Mouse (Mus musculus): Measurements from ENCODE around the gene Ocm. TPM values are rescaled to one million over a fixed set of nuclear protein-coding genes. Genes with fewer than 3 reads are reported as not detected.

Ocm gene
- polyA plus RNA-seq, 1 experiment from 2014 or later = not detected

DNA sequence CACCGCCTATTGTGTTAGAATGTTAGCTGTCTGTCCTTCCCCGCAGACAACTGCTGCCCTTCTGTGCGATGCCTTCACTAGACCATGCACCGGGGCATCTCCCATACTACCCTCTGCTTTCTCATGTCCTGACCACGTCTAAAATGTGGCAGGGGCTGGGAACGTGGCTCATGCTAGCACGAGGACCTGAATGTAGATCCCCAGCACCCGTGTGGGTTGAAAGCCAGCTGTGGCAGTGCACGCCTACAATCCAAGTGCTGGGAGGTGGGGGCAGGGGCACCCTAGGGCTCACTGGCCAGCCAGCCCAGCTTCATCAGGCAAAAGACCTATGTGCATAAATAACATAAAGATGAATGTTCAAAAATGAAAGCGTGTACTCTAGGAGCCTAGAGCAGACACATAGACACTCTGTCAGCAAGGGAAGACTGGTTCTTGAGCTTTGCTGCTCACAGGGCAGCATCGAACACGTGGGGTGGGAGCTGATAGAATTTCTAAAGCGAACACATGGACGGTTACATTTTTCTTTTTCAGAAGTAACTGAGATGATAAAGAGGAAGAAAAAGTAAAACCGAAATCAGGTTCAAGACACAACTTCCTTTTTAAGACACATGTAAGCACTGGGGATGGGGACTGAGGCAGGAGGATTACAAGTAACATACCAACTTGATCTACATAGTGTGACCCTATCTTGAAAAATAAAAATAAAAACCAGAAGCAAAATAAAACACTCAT lies 23.8 kb downstream of the Ocm start:
- Histone ChIP-seq H3K9ac (no peak overlapping the region), H3K9me3 (replicated peaks) (no peaks in the 10 kb centered on the region), H3K36me3 (replicated peaks) (peaks cover 86% of the 10 kb centered on the region), H3K4me2 (no peak overlapping the region), H3K4me1 (replicated peaks) (no peaks in the 10 kb centered on the region), H3K4me3 (replicated peaks) (no peak overlapping the region), H3K27me3 (no peaks in the 10 kb centered on the region), H3K27ac (replicated peaks) (no peak overlapping the region)
- 79% methylated on average over 15 of the region's 15 CpGs for WGBS (ENCODE audit: insufficient replicate concordance)
- no peak for ATAC-seq (ENCODE audit: insufficient read depth)

- Histone ChIP-seq H3K27ac (replicated peaks) (no peak overlapping the region), H3K4me3 (replicated peaks) (no peak overlapping the region), H3K4me1 (replicated peaks) (no peaks in the 10 kb centered on the region), H3K9me3 (replicated peaks) (no peaks in the 10 kb centered on the region), H3K36me3 (replicated peaks) (peaks cover 97% of the 10 kb centered on the region), H3K9ac (no peak overlapping the region), H3K4me2 (no peak overlapping the region), H3K27me3 (no peaks in the 10 kb centered on the region)
- no peak for ATAC-seq (ENCODE audit: insufficient read depth)
- 73% methylated on average over 1 of the region's 1 CpGs for WGBS (ENCODE audit: insufficient replicate concordance)
These were observed 27.1 kb downstream of the Ocm start for GRCm38 (mm10) chr5:143999409-143999808.

DNA sequence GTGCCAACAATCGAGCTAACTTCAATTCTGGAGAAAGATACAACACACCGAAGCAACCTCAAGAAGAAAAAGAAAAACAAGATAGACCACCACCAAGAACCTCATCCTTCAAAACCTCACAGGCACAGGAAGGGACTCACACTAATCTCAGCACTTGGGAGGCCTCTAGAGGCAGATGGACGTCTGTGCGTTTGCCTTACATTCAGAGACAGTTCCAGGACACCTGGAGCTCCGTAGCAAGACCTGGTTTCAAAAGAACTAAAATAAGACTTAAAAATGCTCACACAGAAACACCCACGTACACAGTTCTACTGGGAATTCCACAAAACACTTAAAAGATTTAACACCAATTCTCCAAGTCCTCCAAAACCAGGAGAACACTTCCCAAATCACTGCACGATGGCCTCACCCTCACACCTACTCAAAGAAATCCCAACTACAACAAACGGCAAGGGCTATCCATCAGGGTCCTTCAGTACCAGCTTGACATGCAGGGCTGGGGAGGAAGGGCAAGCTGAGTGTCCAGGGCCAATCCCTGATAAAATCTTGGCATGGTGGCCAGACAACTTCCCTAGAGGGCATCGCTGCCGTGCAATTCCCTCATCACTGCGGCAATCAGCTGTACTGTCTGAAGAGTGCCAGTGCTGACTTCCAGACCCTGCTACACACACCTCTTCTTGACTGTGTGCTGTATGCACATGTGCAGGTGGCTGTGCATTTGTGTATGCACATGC lies 31.7 kb downstream of the Ocm start:
- Histone ChIP-seq H3K4me3 (replicated peaks) (no peak overlapping the region), H3K9ac (no peak overlapping the region), H3K4me2 (no peak overlapping the region), H3K27me3 (no peaks in the 10 kb centered on the region), H3K4me1 (replicated peaks) (no peaks in the 10 kb centered on the region), H3K36me3 (replicated peaks) (peaks cover 100% of the 10 kb centered on the region), H3K27ac (replicated peaks) (no peak overlapping the region), H3K9me3 (replicated peaks) (no peaks in the 10 kb centered on the region)
- 73% methylated on average over 11 of the region's 11 CpGs for WGBS (ENCODE audit: insufficient replicate concordance)
- no peak for ATAC-seq (ENCODE audit: insufficient read depth)

- no peaks in the 10 kb centered on the region for H3K27me3 ChIP-seq
- no peak overlapping the region for H3K27ac ChIP-seq (replicated peaks)
- no peak overlapping the region for H3K4me3 ChIP-seq (replicated peaks)
- H3K4me2 ChIP-seq = no peak overlapping the region
- H3K4me1 ChIP-seq (replicated peaks) = no peaks in the 10 kb centered on the region
- WGBS (ENCODE audit: insufficient replicate concordance) = 76% methylated on average over 5 of the region's 5 CpGs
- no peak overlapping the region for H3K9ac ChIP-seq
- H3K36me3 ChIP-seq (replicated peaks) = peaks cover 100% of the 10 kb centered on the region
- ATAC-seq (ENCODE audit: insufficient read depth) = no peak
- H3K9me3 ChIP-seq (replicated peaks) = no peaks in the 10 kb centered on the region
These were observed 32.6 kb downstream of the Ocm start for GRCm38 (mm10) chr5:143993849-143994248.

DNA sequence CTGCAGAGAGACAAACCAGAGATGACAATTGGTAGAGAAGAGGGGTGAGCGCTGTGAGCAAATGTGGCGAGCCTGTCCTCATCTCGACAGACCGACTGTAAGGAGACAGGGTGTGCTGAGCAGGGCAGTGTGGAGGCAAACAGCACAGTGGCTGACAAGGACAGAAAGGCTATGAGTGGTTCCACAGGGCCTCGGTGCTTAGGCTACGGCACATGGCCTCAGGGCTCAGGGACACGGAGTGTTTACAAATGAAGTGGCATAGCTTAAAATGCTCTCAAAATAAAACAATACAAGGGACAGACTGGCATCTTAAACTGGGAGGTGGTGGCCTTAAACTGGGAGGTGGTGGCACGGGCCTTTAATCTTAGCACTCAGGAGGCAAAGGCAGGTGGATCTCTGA lies 33.2 kb downstream of the Ocm start:
- Histone ChIP-seq H3K4me2 (no peak overlapping the region), H3K4me1 (replicated peaks) (no peaks in the 10 kb centered on the region), H3K4me3 (replicated peaks) (no peak overlapping the region), H3K27ac (replicated peaks) (no peak overlapping the region), H3K9ac (no peak overlapping the region), H3K9me3 (replicated peaks) (no peaks in the 10 kb centered on the region), H3K36me3 (replicated peaks) (peaks cover 100% of the 10 kb centered on the region), H3K27me3 (no peaks in the 10 kb centered on the region)
- 81% methylated on average over 8 of the region's 8 CpGs for WGBS (ENCODE audit: insufficient replicate concordance)
- ATAC-seq (ENCODE audit: insufficient read depth) = no peak

DNA sequence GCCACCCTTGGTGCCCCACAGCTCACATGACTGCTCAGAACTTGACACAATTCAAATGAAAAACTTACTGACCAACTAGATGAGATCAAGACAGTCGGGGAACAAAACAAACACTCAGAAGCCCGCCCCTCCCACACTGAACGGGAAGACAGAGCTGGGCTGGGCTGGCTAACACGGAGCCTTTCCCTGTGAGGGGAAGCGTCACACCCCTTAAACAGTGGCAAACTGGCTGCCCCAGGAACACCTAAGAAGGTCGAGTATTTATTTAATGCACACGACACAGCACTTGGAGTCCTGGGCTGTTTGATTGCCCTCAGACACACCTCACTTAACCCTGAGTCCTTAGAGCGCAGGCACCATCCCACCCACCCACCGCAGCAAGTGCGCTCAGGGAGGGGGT lies 33.8 kb downstream of the Ocm start:
- 84% methylated on average over 10 of the region's 10 CpGs for WGBS (ENCODE audit: insufficient replicate concordance)
- no peak overlapping the region for H3K9ac ChIP-seq
- H3K4me3 ChIP-seq (replicated peaks) = no peak overlapping the region
- peaks cover 100% of the 10 kb centered on the region for H3K36me3 ChIP-seq (replicated peaks)
- no peaks in the 10 kb centered on the region for H3K9me3 ChIP-seq (replicated peaks)
- no peaks in the 10 kb centered on the region for H3K4me1 ChIP-seq (replicated peaks)
- ATAC-seq (ENCODE audit: insufficient read depth) = no peak
- no peaks in the 10 kb centered on the region for H3K27me3 ChIP-seq
- H3K27ac ChIP-seq (replicated peaks) = no peak overlapping the region
- no peak overlapping the region for H3K4me2 ChIP-seq

GRCm38 (mm10) chr5:143990086-143990485 lies 36.4 kb downstream of the Ocm start:
- Histone ChIP-seq H3K4me2 (no peak overlapping the region), H3K36me3 (replicated peaks) (peaks cover 97% of the 10 kb centered on the region), H3K27ac (replicated peaks) (no peak overlapping the region), H3K4me3 (replicated peaks) (no peak overlapping the region), H3K9ac (no peak overlapping the region), H3K27me3 (no peaks in the 10 kb centered on the region), H3K9me3 (replicated peaks) (no peaks in the 10 kb centered on the region), H3K4me1 (replicated peaks) (no peaks in the 10 kb centered on the region)
- 43% methylated on average over 11 of the region's 11 CpGs for WGBS (ENCODE audit: insufficient replicate concordance)
- no peak for ATAC-seq (ENCODE audit: insufficient read depth)

DNA sequence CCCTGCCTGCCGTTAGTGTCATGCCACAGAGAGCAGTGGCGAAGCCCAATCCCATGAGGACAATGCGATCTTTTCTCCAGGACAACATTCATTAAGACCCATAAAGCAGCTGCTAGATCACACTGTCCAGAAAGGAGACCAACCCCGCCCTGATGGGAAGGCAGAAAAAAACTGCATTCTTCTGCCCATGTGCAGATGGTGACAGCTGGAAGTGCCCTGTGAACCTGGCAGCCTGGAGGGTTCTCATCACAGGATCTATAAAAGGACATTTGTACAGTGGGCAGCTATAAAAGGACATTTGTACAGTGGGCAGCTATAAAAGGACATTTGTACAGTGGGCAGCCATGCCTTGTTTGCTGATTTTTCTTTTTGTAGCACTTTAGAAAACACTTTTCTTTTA lies 37.4 kb downstream of the Ocm start:
- H3K4me3 ChIP-seq (replicated peaks) = no peak overlapping the region
- H3K9ac ChIP-seq = no peak overlapping the region
- H3K27me3 ChIP-seq = no peaks in the 10 kb centered on the region
- WGBS (ENCODE audit: insufficient replicate concordance) = 78% methylated on average over 4 of the region's 4 CpGs
- no peak overlapping the region for H3K4me2 ChIP-seq
- no peak for ATAC-seq (ENCODE audit: insufficient read depth)
- H3K36me3 ChIP-seq (replicated peaks) = peaks cover 97% of the 10 kb centered on the region
- H3K27ac ChIP-seq (replicated peaks) = no peak overlapping the region
- H3K4me1 ChIP-seq (replicated peaks) = no peaks in the 10 kb centered on the region
- H3K9me3 ChIP-seq (replicated peaks) = no peaks in the 10 kb centered on the region

DNA sequence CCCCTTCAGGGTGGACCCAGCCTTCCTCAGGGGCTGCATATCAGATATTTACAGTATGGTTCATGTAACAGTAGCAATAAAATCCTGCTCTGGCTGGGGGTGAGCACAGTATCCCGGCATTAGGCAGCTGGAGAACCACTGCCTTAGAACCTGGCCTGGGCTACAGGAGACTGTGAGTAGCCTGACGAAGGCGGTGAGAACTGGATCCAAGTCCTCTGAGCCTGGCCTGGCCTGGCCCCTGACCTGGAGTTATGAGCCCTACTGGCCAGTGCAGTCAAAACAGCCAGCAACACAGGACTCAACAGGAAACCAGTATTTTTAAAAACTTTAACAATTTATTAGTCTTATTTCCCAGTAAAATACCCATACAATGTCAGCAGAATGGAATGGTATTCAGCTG lies 38.9 kb downstream of the Ocm start:
- H3K9me3 ChIP-seq (replicated peaks) = no peaks in the 10 kb centered on the region
- H3K4me1 ChIP-seq (replicated peaks) = no peaks in the 10 kb centered on the region
- ATAC-seq (ENCODE audit: insufficient read depth) = no peak
- H3K27me3 ChIP-seq = no peaks in the 10 kb centered on the region
- H3K9ac ChIP-seq = no peak overlapping the region
- H3K27ac ChIP-seq (replicated peaks) = no peak overlapping the region
- H3K4me2 ChIP-seq = no peak overlapping the region
- 90% methylated on average over 3 of the region's 3 CpGs for WGBS (ENCODE audit: insufficient replicate concordance)
- H3K36me3 ChIP-seq (replicated peaks) = peaks cover 89% of the 10 kb centered on the region
- H3K4me3 ChIP-seq (replicated peaks) = no peak overlapping the region

GRCm38 (mm10) chr5:143985381-143985780 lies 41.1 kb downstream of the Ocm start:
- Histone ChIP-seq H3K36me3 (replicated peaks) (peaks cover 67% of the 10 kb centered on the region), H3K4me1 (replicated peaks) (no peaks in the 10 kb centered on the region), H3K4me2 (no peak overlapping the region), H3K27ac (replicated peaks) (no peak overlapping the region), H3K9ac (no peak overlapping the region), H3K9me3 (replicated peaks) (no peaks in the 10 kb centered on the region), H3K4me3 (replicated peaks) (no peak overlapping the region), H3K27me3 (no peaks in the 10 kb centered on the region)
- ATAC-seq (ENCODE audit: insufficient read depth) = no peak
- WGBS (ENCODE audit: insufficient replicate concordance) = 84% methylated on average over 7 of the region's 7 CpGs

GRCm38 (mm10) chr5:143982361-143982760 lies 44.1 kb downstream of the Ocm start:
- H3K4me2 ChIP-seq = no peak overlapping the region
- peaks cover 37% of the 10 kb centered on the region for H3K36me3 ChIP-seq (replicated peaks)
- no peak for ATAC-seq (ENCODE audit: insufficient read depth)
- 49% methylated on average over 2 of the region's 2 CpGs for WGBS (ENCODE audit: insufficient replicate concordance)
- H3K9me3 ChIP-seq (replicated peaks) = no peaks in the 10 kb centered on the region
- H3K27me3 ChIP-seq = no peaks in the 10 kb centered on the region; the same call in 1 of the 2 replicates
- H3K4me3 ChIP-seq (replicated peaks) = no peak overlapping the region
- no peak overlapping the region for H3K9ac ChIP-seq
- peaks cover 10% of the 10 kb centered on the region for H3K4me1 ChIP-seq (replicated peaks)
- no peak overlapping the region for H3K27ac ChIP-seq (replicated peaks)
